Mouse (Mus musculus) heart, embryonic 11.5 days (tissue): Measurements from ENCODE around the gene Sbk2. TPM values are rescaled to one million over a fixed set of nuclear protein-coding genes. Genes with fewer than 3 reads are reported as not detected.

ENCODE experiments used
- ATAC-seq: fragments of 200-750 bp; cut with Nextera tagmentation; replicated peaks from 2 replicates; pipeline ENCODE4 v1.8.0; 2017; ENCODE audit warnings: moderate library complexity; ENCODE audit not compliant: insufficient number of reproducible peaks, low FRiP score, low TSS enrichment
- H3K27ac ChIP-seq: fragments of 300-500 bp; sonication (generic); 2 replicates; pipeline ENCODE4 v1.5.1; 2014; ENCODE audit warnings: mild to moderate bottlenecking, low read depth, low read length
- H3K27me3 ChIP-seq: fragments of 300-500 bp; sonication (generic); 2 replicates; pipeline ENCODE4 v1.6.1; 2014; ENCODE audit warnings: mild to moderate bottlenecking, low read length, mixed read lengths; ENCODE audit not compliant: control insufficient read depth, insufficient read depth
- H3K36me3 ChIP-seq: fragments of 300-500 bp; sonication (generic); 2 replicates; pipeline ENCODE4 v1.6.1; 2014; ENCODE audit warnings: mild to moderate bottlenecking, low read length, moderate library complexity, mixed read lengths; ENCODE audit not compliant: control insufficient read depth, insufficient read depth
- H3K4me1 ChIP-seq: fragments of 300-500 bp; sonication (generic); 2 replicates; pipeline ENCODE4 v1.6.1; 2014; ENCODE audit warnings: low read length; ENCODE audit not compliant: control insufficient read depth, insufficient read depth
- H3K4me2 ChIP-seq: fragments of 300-500 bp; sonication (generic); 2 replicates; pipeline ENCODE4 v1.6.1; 2014; ENCODE audit warnings: mild to moderate bottlenecking, moderate library complexity
- H3K4me3 ChIP-seq: fragments of 300-500 bp; sonication (generic); 2 replicates; pipeline ENCODE4 v1.5.1; 2014; ENCODE audit warnings: low read depth, low read length
- H3K9ac ChIP-seq: fragments of 300-500 bp; sonication (generic); 2 replicates; pipeline ENCODE4 v1.6.1; 2014; ENCODE audit warnings: mild to moderate bottlenecking, low read depth, low read length, moderate library complexity
- H3K9me3 ChIP-seq: fragments of 300-500 bp; sonication (generic); replicated peaks from 2 replicates; pipeline ENCODE4 v1.6.1; 2016; ENCODE audit warnings: low read length; ENCODE audit not compliant: control insufficient read depth
- WGBS: fragments of 180-500 bp; shearing (Covaris S2); extraction: QIAGEN DNeasy Blood & Tissue Kit; methylation state at CpG from one replicate; pipeline ENCODE4 v1.1.7; 2014; ENCODE audit not compliant: insufficient replicate concordance; 5-methylcytosine and 5-hydroxymethylcytosine counted together
- polyA plus RNA-seq: library from polyadenylated mRNA; unstranded; fragments of >200 nt; fragmentation: Nextera tagmentation; extraction: Ambion mirVana; gene quantifications from 2 replicates; pipeline ENCODE4 v1.2.1, GENCODE M21; 2014

Sbk2 gene
- polyA plus RNA-seq, 1 experiment from 2014 or later, result 3.3 TPM

- Histone ChIP-seq H3K36me3 (no peaks in the 10 kb centered on the region), H3K9me3 (no peaks in the 10 kb centered on the region), H3K9ac (no peak overlapping the region), H3K4me2 (no peak overlapping the region), H3K27ac (no peak overlapping the region), H3K4me3 (no peak overlapping the region), H3K4me1 (peaks cover 33% of the 10 kb centered on the region), H3K27me3 (no peaks in the 10 kb centered on the region)
- WGBS, result 61% methylated on average over 8 of the region's 8 CpGs
- ATAC-seq, result no peak
Measured at GRCm38 (mm10) chr7:4927711-4928110, 36.5 kb downstream of the Sbk2 start.

- no peaks in the 10 kb centered on the region for H3K9me3 ChIP-seq
- H3K9ac ChIP-seq, result no peak overlapping the region
- ATAC-seq, result no peak
- peaks cover 38% of the 10 kb centered on the region for H3K4me1 ChIP-seq
- H3K27ac ChIP-seq, result no peak overlapping the region
- H3K4me3 ChIP-seq, result no peak overlapping the region
- no peaks in the 10 kb centered on the region for H3K27me3 ChIP-seq
- 68% methylated on average over 16 of the region's 16 CpGs for WGBS
- no peaks in the 10 kb centered on the region for H3K36me3 ChIP-seq
- no peak overlapping the region for H3K4me2 ChIP-seq
Measured at GRCm38 (mm10) chr7:4926849-4927248, 37.4 kb downstream of the Sbk2 start.

- H3K27me3 ChIP-seq, result no peaks in the 10 kb centered on the region
- 12% methylated on average over 6 of the region's 6 CpGs for WGBS
- H3K4me1 ChIP-seq, result peaks cover 45% of the 10 kb centered on the region
- peak within 1 kb of the TSS; percentile 22; the same call in 1 of the 2 replicates for H3K27ac ChIP-seq
- no peak within 1 kb of the TSS for H3K4me3 ChIP-seq
- H3K9ac ChIP-seq, result 0 out of 2 replicates have a peak within 1 kb of the TSS, but pooled peaks have one; percentile 40
- 0 out of 2 replicates have a peak, but pooled peaks cover 2% of the 10 kb centered on the region for H3K36me3 ChIP-seq
- H3K9me3 ChIP-seq, result no peaks in the 10 kb centered on the region
- ATAC-seq, result peak; percentile 16; the same call in 1 of the 2 replicates
- H3K4me2 ChIP-seq, result peak within 1 kb of the TSS; percentile 14; the same call in 1 of the 2 replicates
Measured at GRCm38 (mm10) chr7:4925441-4926381, 38.5 kb downstream of the Sbk2 start, which contains the start of gene Ssc5d. TSS of gene Ssc5d (plus strand) at chr7:4925785.

GRCm38 (mm10) chr7:4924891-4925301 is 39.3 kb downstream of the Sbk2 start:
- H3K9me3 ChIP-seq, result no peaks in the 10 kb centered on the region
- H3K36me3 ChIP-seq, result peaks cover 8% of the 10 kb centered on the region
- H3K4me3 ChIP-seq, result no peak overlapping the region
- peaks cover 45% of the 10 kb centered on the region for H3K4me1 ChIP-seq
- ATAC-seq, result no peak
- no peak overlapping the region for H3K4me2 ChIP-seq
- H3K27me3 ChIP-seq, result no peaks in the 10 kb centered on the region
- H3K9ac ChIP-seq, result no peak overlapping the region
- 9% methylated on average over 3 of the region's 4 CpGs for whole genome bisulfite sequencing
- H3K27ac ChIP-seq, result peak overlapping the region; percentile 22; the same call in 1 of the 2 replicates

- H3K27ac ChIP-seq, result peak overlapping the region; percentile 7
- H3K9me3 ChIP-seq, result no peaks in the 10 kb centered on the region
- 3% methylated on average over 4 of the region's 4 CpGs for WGBS
- peak overlapping the region; percentile 76 for H3K4me2 ChIP-seq
- H3K27me3 ChIP-seq, result no peaks in the 10 kb centered on the region
- H3K4me3 ChIP-seq, result no peak overlapping the region
- peaks cover 12% of the 10 kb centered on the region for H3K36me3 ChIP-seq
- no peak overlapping the region; the same call in 1 of the 2 replicates for H3K9ac ChIP-seq
- H3K4me1 ChIP-seq, result peaks cover 45% of the 10 kb centered on the region
- no peak for ATAC-seq
Measured at GRCm38 (mm10) chr7:4924483-4924882, 39.7 kb downstream of the Sbk2 start.

GRCm38 (mm10) chr7:4923586-4924364 is 40.4 kb downstream of the Sbk2 start:
- 5% methylated on average over 37 of the region's 37 CpGs for WGBS
- H3K27me3 ChIP-seq, result no peaks in the 10 kb centered on the region
- H3K4me1 ChIP-seq, result peaks cover 45% of the 10 kb centered on the region
- H3K4me3 ChIP-seq, result peak overlapping the region; percentile 39
- peak overlapping the region; percentile 68 for H3K9ac ChIP-seq
- ATAC-seq, result no peak
- no peaks in the 10 kb centered on the region for H3K9me3 ChIP-seq
- H3K4me2 ChIP-seq, result peak overlapping the region; percentile 76
- H3K27ac ChIP-seq, result peak overlapping the region; percentile 22
- H3K36me3 ChIP-seq, result peaks cover 19% of the 10 kb centered on the region

GRCm38 (mm10) chr7:4922931-4923565 is 41.2 kb downstream of the Sbk2 start:
- no peaks in the 10 kb centered on the region for H3K27me3 ChIP-seq
- WGBS, result under 1% methylated on average over 14 of the region's 14 CpGs
- peak overlapping the region; percentile 47 for H3K9ac ChIP-seq
- H3K27ac ChIP-seq, result peak overlapping the region; percentile 57; the same call in 1 of the 2 replicates
- peak overlapping the region; percentile 76 for H3K4me2 ChIP-seq
- peaks cover 26% of the 10 kb centered on the region for H3K36me3 ChIP-seq
- peaks cover 45% of the 10 kb centered on the region for H3K4me1 ChIP-seq
- no peaks in the 10 kb centered on the region for H3K9me3 ChIP-seq
- peak overlapping the region; percentile 39 for H3K4me3 ChIP-seq
- ATAC-seq, result peak; percentile 0; the same call in 1 of the 2 replicates

- WGBS, result 0% methylated on average over 14 of the region's 14 CpGs
- peaks cover 45% of the 10 kb centered on the region for H3K4me1 ChIP-seq
- peak; percentile 20; the same call in 1 of the 2 replicates for ATAC-seq
Measured at GRCm38 (mm10) chr7:4922508-4922907, 41.7 kb downstream of the Sbk2 start.

More at GRCm38 (mm10) chr7:4922508-4922907, 41.7 kb downstream of the Sbk2 start:
- Histone ChIP-seq H3K9me3 (no peaks in the 10 kb centered on the region), H3K4me2 (peak overlapping the region; percentile 76), H3K27me3 (no peaks in the 10 kb centered on the region), H3K27ac (peak overlapping the region; percentile 57; the same call in 1 of the 2 replicates), H3K36me3 (peaks cover 29% of the 10 kb centered on the region), H3K9ac (peak overlapping the region; percentile 47; the same call in 1 of the 2 replicates), H3K4me3 (peak overlapping the region; percentile 39)
